Mouse (Mus musculus) ES-E14 (cell line): ENCODE results near the gene Dmkn. TPM values are rescaled to one million over a fixed set of nuclear protein-coding genes. Genes with fewer than 3 reads are reported as not detected.

ENCODE experiments used
- DNase-seq: peaks from one replicate; pipeline ENCODE4 v3.0.0-alpha.2; 2013; ENCODE audit warnings: low read depth, low spot score
- H3K27ac ChIP-seq: 2 replicates; pipeline ENCODE4 v1.5.1; 2012; ENCODE audit warnings: low read depth, mild to moderate bottlenecking, low read length, moderate library complexity, mixed read lengths; ENCODE audit not compliant: poor library complexity, insufficient read depth, severe bottlenecking
- H3K36me3 ChIP-seq: 2 replicates; pipeline ENCODE4 v1.6.1; 2012; ENCODE audit warnings: mild to moderate bottlenecking, low read length, moderate library complexity, mixed read lengths; ENCODE audit not compliant: control insufficient read depth, poor library complexity, insufficient read depth, severe bottlenecking
- H3K4me1 ChIP-seq, 2 experiments: fragments of 150-350 bp in 1 of 2; sonication (generic) in 1 of 2; 2 replicates each; pipeline ENCODE4 v1.6.1; 2012; ENCODE audit warnings: low read length in 2 of 2, mild to moderate bottlenecking in 1 of 2, mixed read lengths in 1 of 2; ENCODE audit not compliant: control insufficient read depth in 2 of 2, insufficient read depth in 2 of 2, poor library complexity in 1 of 2
- H3K4me3 ChIP-seq, 2 experiments: fragments of 150-350 bp in 1 of 2; sonication (generic) in 1 of 2; 2 replicates each; pipeline ENCODE4 v1.5.1; 2012; ENCODE audit warnings: low read length in 2 of 2, low read depth in 1 of 2, mild to moderate bottlenecking in 1 of 2, mixed read lengths in 1 of 2; ENCODE audit not compliant: insufficient read depth in 1 of 2, poor library complexity in 1 of 2, severe bottlenecking in 1 of 2
- H3K9ac ChIP-seq: 2 replicates; pipeline ENCODE4 v1.6.1; 2012; ENCODE audit warnings: low read depth, mild to moderate bottlenecking, low read length, mixed read lengths; ENCODE audit not compliant: poor library complexity, insufficient read depth, severe bottlenecking
- H3K9me3 ChIP-seq: fragments of 150-350 bp; sonication (generic); 2 replicates; pipeline ENCODE4 v1.6.1; 2012; ENCODE audit warnings: low read depth, mild to moderate bottlenecking, low read length; ENCODE audit not compliant: control insufficient read depth, insufficient read depth
- CHD2 ChIP-seq: IDR thresholded peaks from 2 replicates; pipeline ENCODE4 v1.6.1; 2014; ENCODE audit warnings: mild to moderate bottlenecking, low read depth, low read length, inconsistent platforms
- HCFC1 ChIP-seq: IDR thresholded peaks from 2 replicates; pipeline ENCODE4 v1.6.1; 2012; ENCODE audit warnings: low read length, inconsistent platforms, borderline replicate concordance; ENCODE audit not compliant: insufficient read depth
- MAFK ChIP-seq: IDR thresholded peaks from 2 replicates; pipeline ENCODE4 v1.6.1; 2014; ENCODE audit warnings: mild to moderate bottlenecking, low read depth, low read length, inconsistent platforms; ENCODE audit not compliant: insufficient read depth
- ZC3H11A ChIP-seq: IDR thresholded peaks from 2 replicates; pipeline ENCODE4 v1.6.1; 2012; ENCODE audit warnings: low read depth, mild to moderate bottlenecking, inconsistent platforms, low read length, borderline replicate concordance
- ZNF384 ChIP-seq: IDR thresholded peaks from 2 replicates; pipeline ENCODE4 v1.6.1; 2012; ENCODE audit warnings: low read depth, low read length, inconsistent platforms
- in situ Hi-C, 2 experiments: fragments of 600-800 bp; cut with MboI; formaldehyde crosslinking; loops; one replicate each; pipeline ENCODE4 v1.15.1; 2025; ENCODE audit warnings: low sequenced_read_pairs in 2 of 2, inconsistent platforms in 1 of 2; ENCODE audit not compliant: unreplicated experiment in 2 of 2
- total RNA-seq: library from RNA; depleted of rRNA; stranded (reverse); fragments of 300-350 nt; gene quantifications from 2 replicates; pipeline ENCODE4 v1.2.3, GENCODE M21; 2012

Gene Dmkn
- total RNA-seq, 1 experiment = 4.9 TPM

DNA sequence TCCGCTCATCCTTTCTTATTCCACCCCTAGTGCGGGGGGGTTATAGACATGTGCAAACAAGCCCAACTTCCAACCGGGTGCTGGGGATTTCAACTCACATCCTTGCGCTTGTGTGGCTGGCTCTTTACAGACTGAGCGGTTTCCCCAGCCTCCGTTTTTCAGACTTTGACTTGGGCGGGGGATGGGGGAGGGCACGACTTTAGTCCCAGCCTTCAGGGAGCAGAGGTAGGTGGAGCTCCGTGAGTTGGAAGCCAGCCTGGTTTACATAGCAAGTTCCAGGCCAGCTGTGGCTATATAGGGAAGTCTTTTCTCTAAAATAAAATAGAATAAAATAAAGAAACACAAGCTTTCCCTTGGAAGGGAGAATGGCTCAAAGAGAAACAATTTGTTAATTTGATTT lies 28.4 kb downstream of the Dmkn start:
- H3K4me1 ChIP-seq = peaks cover 2 to 9% of the 10 kb centered on the region in 2 experiments; a peak in 3 of 4 replicates
- in situ Hi-C loops = no loop called here

DNA sequence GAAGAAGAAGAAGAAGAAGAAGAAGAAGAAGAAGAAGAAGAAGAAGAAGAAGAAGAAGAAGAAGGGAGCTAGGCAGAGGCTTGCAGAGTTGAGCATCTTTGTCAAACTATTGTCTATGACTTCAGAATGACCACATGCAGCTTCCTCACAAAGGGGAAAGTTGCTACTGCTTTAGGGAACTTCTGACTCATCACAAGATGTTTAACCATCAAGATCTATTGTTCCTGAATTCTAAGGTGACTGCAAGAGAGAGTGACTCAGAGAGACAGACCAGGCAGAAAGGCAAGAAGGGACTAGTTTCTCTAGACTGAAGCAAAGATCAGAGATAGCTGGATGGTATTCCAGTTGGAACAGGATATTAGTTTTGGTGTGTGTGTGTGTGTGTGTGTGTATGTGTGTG lies 31.4 kb downstream of the Dmkn start:
- Histone ChIP-seq H3K4me3 (no peak overlapping the region), H3K9me3 (no peaks in the 10 kb centered on the region), H3K4me1 (peaks cover 2 to 4% of the 10 kb centered on the region in 2 experiments; a peak in 3 of 4 replicates), H3K36me3 (no peaks in the 10 kb centered on the region), H3K27ac (no peak overlapping the region), H3K9ac (no peak overlapping the region)
- in situ Hi-C loops = no loop called here
- TF ChIP-seq ZNF384 = no peak
- no peak for TF ChIP-seq MAFK
- TF ChIP-seq HCFC1 = no peak
- no peak for TF ChIP-seq ZC3H11A
- TF ChIP-seq CHD2 = no peak
- DNase-seq = no peak

More for the DNA sequence above, 28.4 kb downstream of the Dmkn start:
- Histone ChIP-seq H3K9me3 (no peaks in the 10 kb centered on the region), H3K27ac (no peak overlapping the region), H3K4me3 (peak overlapping the region in 1 of 2 experiments; percentile 57; a peak in 2 of 4 replicates), H3K36me3 (no peaks in the 10 kb centered on the region), H3K9ac (no peak overlapping the region)
- DNase-seq = no peak
- TF ChIP-seq ZC3H11A (no peak), HCFC1 (no peak), MAFK (no peak), CHD2 (no peak), ZNF384 (no peak)

DNA sequence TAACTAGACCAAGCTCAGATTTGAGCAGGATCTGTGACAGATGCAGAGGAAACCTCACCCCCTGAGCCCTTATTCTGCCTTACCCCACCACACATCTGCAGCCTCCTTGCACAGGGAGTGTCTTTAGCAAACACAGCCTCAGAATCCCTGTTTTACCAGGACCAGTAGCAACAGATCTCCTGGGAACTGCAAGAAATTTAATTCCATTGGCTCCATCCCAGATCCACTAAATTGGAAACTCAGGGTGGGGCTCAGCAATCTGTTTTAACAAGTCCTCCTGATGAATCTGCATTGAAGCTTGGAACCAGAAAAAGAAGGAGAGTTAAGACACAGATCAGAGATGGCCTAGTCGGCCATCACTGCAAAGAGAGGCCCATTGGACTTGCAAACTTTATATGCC lies 33.2 kb downstream of the Dmkn start:
- Histone ChIP-seq H3K27ac (no peak overlapping the region), H3K4me3 (no peak overlapping the region), H3K9ac (no peak overlapping the region), H3K9me3 (no peaks in the 10 kb centered on the region), H3K4me1 (0 out of 4 replicates have a peak, but pooled peaks cover 0 to 2% of the 10 kb centered on the region in 2 experiments), H3K36me3 (no peaks in the 10 kb centered on the region)
- no peak for DNase-seq
- TF ChIP-seq HCFC1 (no peak), ZNF384 (no peak), MAFK (no peak), ZC3H11A (no peak), CHD2 (no peak)
- in situ Hi-C loops = no loop called here

DNA sequence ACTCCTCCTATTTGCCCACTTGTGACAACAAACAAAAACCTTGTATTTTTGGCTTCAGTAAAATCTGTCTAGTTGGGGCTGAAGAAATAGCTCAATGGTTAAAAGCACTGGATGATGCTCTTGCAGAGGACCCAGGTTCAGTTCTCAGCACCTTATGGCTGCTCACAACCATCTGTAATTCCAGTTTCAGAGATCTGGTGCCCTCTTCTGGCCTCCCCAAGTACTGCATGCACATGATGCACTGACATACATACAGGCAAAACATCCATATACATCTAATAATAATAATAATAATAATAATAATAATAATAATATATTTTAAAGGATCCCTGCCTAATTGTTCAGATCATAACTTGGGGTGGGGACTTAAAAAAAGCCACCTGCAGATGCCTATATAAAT lies 37.1 kb downstream of the Dmkn start:
- DNase-seq = no peak
- H3K27ac ChIP-seq = no peak overlapping the region
- in situ Hi-C loops = no loop called here

DNA sequence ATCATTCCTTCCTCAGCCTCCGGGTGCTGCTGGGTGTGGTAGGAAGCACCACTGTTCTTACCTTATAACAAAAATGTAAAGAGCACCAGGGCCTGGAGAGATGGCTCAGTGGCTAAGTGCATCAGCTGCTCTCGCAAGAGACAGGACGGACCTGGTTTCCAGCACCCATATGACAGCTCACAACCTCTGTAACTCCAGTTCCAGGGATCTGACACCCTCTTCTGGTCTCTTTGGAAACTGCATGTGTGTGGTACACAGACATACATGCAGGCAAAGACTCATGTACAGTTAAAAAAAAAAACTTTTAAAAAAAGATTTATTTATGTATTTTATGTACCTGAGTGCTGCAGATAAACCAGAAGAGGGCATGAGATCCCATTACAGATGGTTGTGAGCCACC lies 39.7 kb downstream of the Dmkn start:
- no peaks in the 10 kb centered on the region for H3K36me3 ChIP-seq
- no peak for TF ChIP-seq HCFC1
- no peak for TF ChIP-seq ZC3H11A
- TF ChIP-seq MAFK = no peak
- TF ChIP-seq ZNF384 = no peak
- no peak for TF ChIP-seq CHD2
- no peaks in the 10 kb centered on the region for H3K9me3 ChIP-seq
- 0 out of 4 replicates have a peak, but pooled peaks cover 0 to 2% of the 10 kb centered on the region in 2 experiments for H3K4me1 ChIP-seq
- no peak overlapping the region for H3K4me3 ChIP-seq
- H3K27ac ChIP-seq = no peak overlapping the region
- in situ Hi-C loops = no loop called here
- DNase-seq = no peak
- no peak overlapping the region for H3K9ac ChIP-seq

More for the DNA sequence above, 37.1 kb downstream of the Dmkn start:
- TF ChIP-seq MAFK = no peak
- no peak for TF ChIP-seq ZNF384
- TF ChIP-seq CHD2 = no peak
- no peak for TF ChIP-seq ZC3H11A
- no peak for TF ChIP-seq HCFC1
- Histone ChIP-seq H3K9me3 (no peaks in the 10 kb centered on the region), H3K36me3 (no peaks in the 10 kb centered on the region), H3K4me3 (no peak overlapping the region), H3K9ac (no peak overlapping the region), H3K4me1 (no peaks in the 10 kb centered on the region)
